Mouse (Mus musculus) layer of hippocampus, postnatal 14 days (tissue): ENCODE results near the gene Usf3. TPM values are rescaled to one million over a fixed set of nuclear protein-coding genes. Genes with fewer than 3 reads are reported as not detected.

Experiments
- total RNA-seq, 2 experiments: library from RNA; stranded (reverse); gene quantifications; 2 replicates each; pipeline ENCODE4 v1.2.3; 2021

The Usf3 gene
- total RNA-seq, 2 experiments from 2014 or later = 39.4 to 42.0 TPM

Other genes starting within 250 kb of the Usf3 start
- 10 to 100 TPM; 31.1 to 34.3 TPM for gene Qtrt2, start 246.4 kb upstream of the Usf3 start, total RNA-seq
- gene Zdhhc23, start 193.5 kb upstream of the Usf3 start, total RNA-seq = 10 to 100 TPM; 55.4 TPM
- 1 to 10 TPM; 4.4 to 4.7 TPM for gene Gramd1c, start 109.9 kb upstream of the Usf3 start, total RNA-seq
- gene Atp6v1a, start 33.5 kb upstream of the Usf3 start, total RNA-seq = 100 to 1,000 TPM; 491 to 508 TPM
- gene Naa50, start 33.4 kb upstream of the Usf3 start, total RNA-seq = 10 to 100 TPM; 52.6 to 54.0 TPM
- gene Sidt1, start 159.9 kb downstream of the Usf3 start, total RNA-seq = 10 to 100 TPM; 37.3 to 44.4 TPM
- 10 to 100 TPM; 15.1 to 16.7 TPM for gene Spice1, start 173.9 kb downstream of the Usf3 start, total RNA-seq
- gene Cfap44, start 221.6 kb downstream of the Usf3 start, total RNA-seq = 10 to 100 TPM in 1 of 2 experiments, 1 to 10 TPM in 1; 8.4 to 10.8 TPM